Mouse (Mus musculus) C2C12 (cell line): Measurements from ENCODE around the gene Rap1gds1. TPM values are rescaled to one million over a fixed set of nuclear protein-coding genes. Genes with fewer than 3 reads are reported as not detected.

ENCODE experiments used
- H3K27me3 ChIP-seq: one replicate; pipeline ENCODE4 v1.6.1; 2011; ENCODE audit not compliant: control insufficient read depth, insufficient read depth, insufficient read length
- H3K36me3 ChIP-seq: one replicate; pipeline ENCODE4 v1.6.1; 2011; ENCODE audit not compliant: control insufficient read depth, insufficient read depth
- H3K4me3 ChIP-seq: one replicate; pipeline ENCODE4 v1.5.1; 2011; ENCODE audit warnings: mild to moderate bottlenecking, control low read depth; ENCODE audit not compliant: poor library complexity, insufficient read depth, severe bottlenecking
- H3K79me2 ChIP-seq: one replicate; pipeline ENCODE4 v1.6.1; 2011; ENCODE audit not compliant: control insufficient read depth, insufficient read depth
- H3K79me3 ChIP-seq: one replicate; pipeline ENCODE4 v1.6.1; 2011; ENCODE audit warnings: low read depth, control low read depth
- H3ac ChIP-seq: one replicate; pipeline ENCODE3; 2011; ENCODE audit warnings: low read depth; ENCODE audit not compliant: control insufficient read depth, insufficient read length
- CEBPB ChIP-seq: IDR thresholded peaks from one replicate; pipeline ENCODE4 v1.6.1; 2011; ENCODE audit warnings: low read depth, mild to moderate bottlenecking, control low read depth, moderate library complexity
- CTCF ChIP-seq: IDR thresholded peaks from one replicate; pipeline ENCODE4 v1.5.1; 2011; ENCODE audit not compliant: control insufficient read depth, insufficient read depth, insufficient read length
- FOSL1 ChIP-seq: IDR thresholded peaks from one replicate; pipeline ENCODE4 v1.8.0; 2011; ENCODE audit warnings: mild to moderate bottlenecking, low read length; ENCODE audit not compliant: poor library complexity, insufficient read depth, severe bottlenecking
- MAX ChIP-seq: IDR thresholded peaks from one replicate; pipeline ENCODE4 v1.6.1; 2011; ENCODE audit warnings: mild to moderate bottlenecking, control low read depth
- MYOD1 ChIP-seq: IDR thresholded peaks from one replicate; pipeline ENCODE4 v1.6.1; 2011; ENCODE audit warnings: low read depth; ENCODE audit not compliant: control insufficient read depth, insufficient read length
- MYOG ChIP-seq: IDR thresholded peaks from one replicate; pipeline ENCODE4 v1.6.1; 2011; ENCODE audit not compliant: control insufficient read depth, insufficient read length; ENCODE audit errors: extremely low read depth
- USF1 ChIP-seq: IDR thresholded peaks from one replicate; pipeline ENCODE4 v1.6.1; 2011; ENCODE audit warnings: low read depth, mild to moderate bottlenecking, control low read depth, moderate library complexity
- polyA plus RNA-seq: library from polyadenylated mRNA; unstranded; fragments of >200 nt; fragmentation: generic; extraction: Trizol; gene quantifications from one replicate; pipeline ENCODE4 v1.2.1, GENCODE M21; 2012; ENCODE audit warnings: missing spikeins

The Rap1gds1 gene
- polyA plus RNA-seq, 1 experiment = 29.1 TPM

GRCm38 (mm10) chr3:138914626-138915288, 160.2 kb downstream of the Rap1gds1 start:
- TF ChIP-seq MAX = no peak
- H3ac ChIP-seq = no peak overlapping the region

GRCm38 (mm10) chr3:138912504-138912903, 162.5 kb downstream of the Rap1gds1 start:
- no peaks in the 10 kb centered on the region for H3K27me3 ChIP-seq
- TF ChIP-seq MYOG (no peak), CTCF (no peak)
- H3K4me3 ChIP-seq = no peak overlapping the region
- H3K79me2 ChIP-seq = no peaks in the 10 kb centered on the region
- H3K79me3 ChIP-seq = no peaks in the 10 kb centered on the region
- no peaks in the 10 kb centered on the region for H3K36me3 ChIP-seq
- no peak overlapping the region for H3ac ChIP-seq

More at GRCm38 (mm10) chr3:138914626-138915288, 160.2 kb downstream of the Rap1gds1 start:
- H3K36me3 ChIP-seq = no peaks in the 10 kb centered on the region
- H3K79me3 ChIP-seq = no peaks in the 10 kb centered on the region
- no peak overlapping the region for H3K4me3 ChIP-seq
- no peaks in the 10 kb centered on the region for H3K79me2 ChIP-seq
- H3K27me3 ChIP-seq = no peaks in the 10 kb centered on the region

- Histone ChIP-seq H3K27me3 (no peaks in the 10 kb centered on the region), H3K79me2 (no peaks in the 10 kb centered on the region), H3ac (no peak overlapping the region), H3K36me3 (no peaks in the 10 kb centered on the region), H3K79me3 (no peaks in the 10 kb centered on the region), H3K4me3 (no peak overlapping the region)
- TF ChIP-seq USF1 (no peak), CTCF (no peak), FOSL1 (no peak), MYOG (no peak), MAX (no peak)
These were observed 165.7 kb downstream of the Rap1gds1 start for GRCm38 (mm10) chr3:138909313-138909712.

GRCm38 (mm10) chr3:138906112-138906880, 168.7 kb downstream of the Rap1gds1 start:
- Histone ChIP-seq H3ac (no peak overlapping the region), H3K79me2 (no peaks in the 10 kb centered on the region), H3K4me3 (no peak overlapping the region), H3K36me3 (peaks cover 5% of the 10 kb centered on the region), H3K79me3 (no peaks in the 10 kb centered on the region), H3K27me3 (no peaks in the 10 kb centered on the region)
- TF ChIP-seq MYOD1 (no peak), CEBPB (no peak), FOSL1 (no peak), USF1 (no peak), CTCF (peak; percentile 72)

GRCm38 (mm10) chr3:138905678-138906077, 169.3 kb downstream of the Rap1gds1 start:
- Histone ChIP-seq H3K79me2 (no peaks in the 10 kb centered on the region), H3K36me3 (peaks cover 11% of the 10 kb centered on the region), H3K79me3 (no peaks in the 10 kb centered on the region), H3K4me3 (no peak overlapping the region), H3ac (no peak overlapping the region), H3K27me3 (no peaks in the 10 kb centered on the region)
- TF ChIP-seq MYOG (no peak), MAX (no peak), USF1 (no peak), FOSL1 (no peak), MYOD1 (no peak), CEBPB (no peak)

GRCm38 (mm10) chr3:138900571-138901141, 174.3 kb downstream of the Rap1gds1 start:
- H3K27me3 ChIP-seq = no peaks in the 10 kb centered on the region
- no peak overlapping the region for H3K4me3 ChIP-seq
- no peaks in the 10 kb centered on the region for H3K79me2 ChIP-seq
- H3K79me3 ChIP-seq = no peaks in the 10 kb centered on the region
- no peak for TF ChIP-seq FOSL1
- no peak for TF ChIP-seq CTCF
- no peak for TF ChIP-seq MYOD1
- no peak overlapping the region for H3ac ChIP-seq
- H3K36me3 ChIP-seq = peaks cover 27% of the 10 kb centered on the region
